In genomic region chr14:52654355-52654754, GRCm38 (mm10) we compare ENCODE assay signal across 18 mouse cellular contexts.
DNase-seq lines count a peak whose midpoint lies in the region; ATAC-seq and TF ChIP-seq lines count a peak whose summit lies in the region.
"Had no signal": no experiment of that assay in that cellular context is flagged by ENCODE, and none has a peak within 500 bp of the region (broad histone marks: within the 10 kb centered on the region; RNA-seq: fewer than 3 reads in every experiment).

No protein-coding gene starts in this region.

- no peak overlapping the region for H3K4me2 ChIP-seq in hindbrain, postnatal 0 days (ENCODE audit: low read depth, low read length)
- no peak overlapping the region for H3K4me2 ChIP-seq in hindbrain, embryonic 13.5 days
- no peak overlapping the region for H3K4me2 ChIP-seq in stomach, postnatal 0 days (replicated peaks; ENCODE audit: low read depth)
- H3K4me2 ChIP-seq in neural tube, embryonic 15.5 days: no peak overlapping the region
- H3K4me2 ChIP-seq: embryonic facial prominence, embryonic 13.5 days; limb, embryonic 12.5 days; midbrain, embryonic 15.5 days had no signal

- 63% methylated on average over 6 of the region's 6 CpGs for WGBS in hindbrain, postnatal 0 days
- WGBS in hindbrain, embryonic 13.5 days: 72% methylated on average over 6 of the region's 6 CpGs
- WGBS in stomach, postnatal 0 days: 55% methylated on average over 6 of the region's 6 CpGs
- WGBS in neural tube, embryonic 15.5 days: 71% methylated on average over 6 of the region's 6 CpGs

- H3K4me3 ChIP-seq in hindbrain, postnatal 0 days (ENCODE audit: low read length): no peak overlapping the region
- no peak overlapping the region for H3K4me3 ChIP-seq in hindbrain, embryonic 13.5 days
- H3K4me3 ChIP-seq in stomach, postnatal 0 days (ENCODE audit: low read depth, low read length): no peak overlapping the region
- H3K4me3 ChIP-seq in neural tube, embryonic 15.5 days (replicated peaks): no peak overlapping the region
- H3K4me3 ChIP-seq: embryonic facial prominence, embryonic 13.5 days; forebrain, embryonic 10.5 days; limb, embryonic 12.5 days; midbrain, embryonic 15.5 days had no signal

- H3K9ac ChIP-seq in hindbrain, postnatal 0 days (replicated peaks; ENCODE audit: low read length): no peak overlapping the region
- H3K9ac ChIP-seq in hindbrain, embryonic 13.5 days: no peak overlapping the region
- no peak overlapping the region for H3K9ac ChIP-seq in stomach, postnatal 0 days (ENCODE audit: low read length)
- H3K9ac ChIP-seq in neural tube, embryonic 15.5 days (replicated peaks): no peak overlapping the region
- H3K9ac ChIP-seq: embryonic facial prominence, embryonic 13.5 days; limb, embryonic 12.5 days; liver, embryonic 14.5 days; midbrain, embryonic 15.5 days had no signal

- H3K4me1 ChIP-seq in hindbrain, postnatal 0 days (ENCODE audit: insufficient read depth, low read length): no peaks in the 10 kb centered on the region
- no peaks in the 10 kb centered on the region for H3K4me1 ChIP-seq in hindbrain, embryonic 13.5 days (replicated peaks)
- no peaks in the 10 kb centered on the region for H3K4me1 ChIP-seq in stomach, postnatal 0 days (replicated peaks; ENCODE audit: control insufficient read depth, insufficient read depth)
- no peaks in the 10 kb centered on the region for H3K4me1 ChIP-seq in neural tube, embryonic 15.5 days
- H3K4me1 ChIP-seq: embryonic facial prominence, embryonic 13.5 days; forebrain, embryonic 10.5 days; limb, embryonic 12.5 days; midbrain, embryonic 15.5 days had no signal

- no peak for TF ChIP-seq CTCF in hindbrain, postnatal 0 days (IDR thresholded peaks at IDR 0.05; ENCODE audit: low read depth)
- peak; percentile 47 for TF ChIP-seq CTCF in stomach, postnatal 0 days (IDR thresholded peaks at IDR 0.05; ENCODE audit: low read depth)

- no peaks in the 10 kb centered on the region for H3K27me3 ChIP-seq in hindbrain, postnatal 0 days (ENCODE audit: insufficient read depth, low read length)
- H3K27me3 ChIP-seq in hindbrain, embryonic 13.5 days: no peaks in the 10 kb centered on the region
- H3K27me3 ChIP-seq in stomach, postnatal 0 days (ENCODE audit: control insufficient read depth, insufficient read depth, low read length): no peaks in the 10 kb centered on the region
- no peaks in the 10 kb centered on the region for H3K27me3 ChIP-seq in neural tube, embryonic 15.5 days (replicated peaks)
- H3K27me3 ChIP-seq: embryonic facial prominence, embryonic 13.5 days; limb, embryonic 12.5 days; midbrain, embryonic 15.5 days had no signal

- H3K9me3 ChIP-seq in hindbrain, postnatal 0 days (ENCODE audit: low read length): no peaks in the 10 kb centered on the region
- no peaks in the 10 kb centered on the region for H3K9me3 ChIP-seq in hindbrain, embryonic 13.5 days
- no peaks in the 10 kb centered on the region for H3K9me3 ChIP-seq in stomach, postnatal 0 days (ENCODE audit: control insufficient read depth, low read length)
- no peaks in the 10 kb centered on the region for H3K9me3 ChIP-seq in neural tube, embryonic 15.5 days (replicated peaks)
- H3K9me3 ChIP-seq: embryonic facial prominence, embryonic 13.5 days; midbrain, embryonic 15.5 days had no signal

- DNase-seq in hindbrain, postnatal 0 days (ENCODE audit: low spot score): peak; percentile 3
- peak; percentile 35 for DNase-seq in thymus, postnatal 14 days
- no peak for DNase-seq in thymus, adult 18-20 months
- DNase-seq in brain, adult 2 months (ENCODE audit: low read depth, low spot score): peak; percentile 4
- DNase-seq in stomach, postnatal 0 days (ENCODE audit: low spot score): no peak
- no peak for DNase-seq in kidney, postnatal 36 days
- DNase-seq: adrenal gland, postnatal 10 days; kidney, adult 18-20 months; lung, postnatal 4 days; right cerebral cortex, postnatal 4 days; thymus, postnatal 36 days had no signal

- no peak for TF ChIP-seq EP300 in stomach, postnatal 0 days (optimal IDR thresholded peaks at IDR 0.05)

- no peak for ATAC-seq in hindbrain, postnatal 0 days
- no peak for ATAC-seq in hindbrain, embryonic 13.5 days (ENCODE audit: low FRiP score)
- ATAC-seq in stomach, postnatal 0 days (ENCODE audit: low FRiP score, low TSS enrichment): no peak
- no peak for ATAC-seq in neural tube, embryonic 15.5 days (ENCODE audit: low FRiP score)
- ATAC-seq: midbrain, embryonic 15.5 days had no signal

- H3K27ac ChIP-seq in hindbrain, postnatal 0 days: no peak overlapping the region
- no peak overlapping the region for H3K27ac ChIP-seq in hindbrain, embryonic 13.5 days
- no peak overlapping the region for H3K27ac ChIP-seq in stomach, postnatal 0 days (replicated peaks)
- no peak overlapping the region for H3K27ac ChIP-seq in neural tube, embryonic 15.5 days (replicated peaks)
- H3K27ac ChIP-seq: embryonic facial prominence, embryonic 13.5 days; forebrain, embryonic 10.5 days; limb, embryonic 12.5 days; liver, embryonic 14.5 days; midbrain, embryonic 15.5 days had no signal

- H3K36me3 ChIP-seq in hindbrain, postnatal 0 days (ENCODE audit: insufficient read depth, low read length): no peaks in the 10 kb centered on the region
- H3K36me3 ChIP-seq in hindbrain, embryonic 13.5 days: no peaks in the 10 kb centered on the region
- H3K36me3 ChIP-seq in stomach, postnatal 0 days (ENCODE audit: control insufficient read depth, insufficient read depth, low read length): no peaks in the 10 kb centered on the region
- no peaks in the 10 kb centered on the region for H3K36me3 ChIP-seq in neural tube, embryonic 15.5 days
- H3K36me3 ChIP-seq: embryonic facial prominence, embryonic 13.5 days; forebrain, embryonic 10.5 days; limb, embryonic 12.5 days; midbrain, embryonic 15.5 days had no signal

Comparison
In these comparisons a context has a peak if more than half of its experiments do, and no peak if none do; other contexts are left out.
1. DNase-seq: peak in hindbrain, postnatal 0 days (single experiment), thymus, postnatal 14 days (single experiment) and brain, adult 2 months (single experiment); none in thymus, adult 18-20 months (0 of 2), stomach, postnatal 0 days (single experiment) and kidney, postnatal 36 days (0 of 2).